Mouse (Mus musculus): ENCODE data around the gene Abl2.

- no peak for TF ChIP-seq CTCF (IDR thresholded peaks at IDR 0.05; ENCODE audit: extremely low read depth, insufficient read depth, insufficient read length, insufficient replicate concordance)
- no peak for TF ChIP-seq POLR2A (IDR thresholded peaks at IDR 0.05; ENCODE audit: low read depth, low read length)
These were observed 98.9 kb downstream of the Abl2 start for GRCm38 (mm10) chr1:156657523-156657922.

Measured in spleen, adult 2 months (tissue).